Mouse (Mus musculus): ENCODE data around the gene Specc1.

The Specc1 gene

DNA sequence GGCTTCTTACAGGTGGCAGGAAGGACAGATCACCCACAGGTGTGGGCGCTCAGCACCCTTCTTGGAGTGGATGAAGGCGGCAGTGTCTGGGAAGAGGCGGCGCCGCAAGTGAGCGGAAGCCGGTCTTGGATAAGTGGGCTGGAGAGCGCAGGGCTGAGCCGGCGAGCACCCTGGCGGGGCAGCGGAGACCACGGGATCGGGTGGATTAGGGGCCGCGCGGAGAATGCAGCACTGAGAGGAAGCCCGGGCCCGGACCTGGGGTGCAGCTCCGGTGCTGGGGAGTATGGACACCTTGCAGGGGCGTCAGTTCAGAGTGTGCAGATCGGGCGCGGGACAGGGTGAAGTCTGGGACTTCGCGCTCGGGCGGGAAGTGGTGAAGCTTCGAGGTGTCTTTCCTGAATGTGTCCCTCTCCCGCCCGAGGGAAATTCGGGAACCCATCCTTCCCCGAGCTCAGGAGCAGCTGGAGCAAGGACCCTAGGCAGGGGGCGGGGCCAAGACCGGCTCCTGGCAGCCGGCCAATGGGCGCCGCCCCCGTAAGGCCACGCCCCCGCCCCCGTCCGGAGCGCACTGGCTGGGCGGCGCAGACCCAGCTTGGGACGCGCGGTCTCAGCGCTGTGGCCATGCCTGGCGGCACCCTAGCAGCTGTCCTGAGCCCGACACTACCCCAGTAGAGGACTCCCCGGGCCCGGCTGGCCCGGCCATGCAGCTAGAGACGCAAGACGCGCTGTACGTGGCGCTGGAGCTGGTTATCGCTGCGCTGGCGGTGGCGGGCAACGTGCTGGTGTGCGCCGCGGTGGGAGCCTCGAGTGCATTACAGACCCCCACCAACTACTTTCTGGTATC is 292.1 kb downstream of the Specc1 start, which contains the start of gene Adora2b:
Adora2b (plus strand) TSS at position 584 of the 844 bp plus-strand sequence.
- WGBS, result under 1% methylated on average over 69 of the region's 69 CpGs

DNA sequence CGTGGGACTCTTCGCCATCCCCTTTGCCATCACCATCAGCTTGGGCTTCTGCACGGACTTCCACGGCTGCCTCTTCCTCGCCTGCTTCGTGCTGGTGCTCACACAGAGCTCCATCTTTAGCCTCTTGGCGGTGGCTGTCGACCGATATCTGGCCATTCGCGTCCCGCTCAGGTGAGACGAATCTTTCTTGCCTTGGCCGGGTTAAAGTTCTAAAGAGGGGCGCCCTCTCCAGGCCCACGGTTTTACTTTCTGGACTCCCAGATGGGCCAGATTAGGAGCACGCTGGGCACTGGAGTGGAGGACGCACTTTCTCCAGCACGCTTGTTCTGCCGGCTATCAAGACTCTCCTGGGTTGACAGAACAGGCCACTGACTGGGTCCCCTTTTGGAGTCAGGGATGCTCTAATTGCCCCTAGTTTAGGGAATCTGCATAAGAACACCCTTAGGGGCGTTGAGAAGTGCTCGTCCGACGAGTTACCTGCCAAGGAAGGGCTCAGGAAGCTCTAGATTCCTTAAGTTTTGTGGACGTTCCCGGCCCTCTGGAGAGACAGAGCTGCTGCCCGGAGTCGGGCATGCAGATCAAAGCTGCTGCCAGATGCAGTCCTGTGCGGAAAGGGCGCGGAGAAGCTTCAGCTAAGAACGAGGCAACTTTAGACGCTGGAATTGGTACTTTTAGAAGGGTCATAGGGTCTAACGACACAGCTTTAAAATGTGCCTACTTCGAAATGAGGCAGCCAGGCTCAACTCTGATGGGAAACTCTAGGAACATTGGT is 292.9 kb downstream of the Specc1 start:
- 6% methylated on average over 35 of the region's 35 CpGs for WGBS

DNA sequence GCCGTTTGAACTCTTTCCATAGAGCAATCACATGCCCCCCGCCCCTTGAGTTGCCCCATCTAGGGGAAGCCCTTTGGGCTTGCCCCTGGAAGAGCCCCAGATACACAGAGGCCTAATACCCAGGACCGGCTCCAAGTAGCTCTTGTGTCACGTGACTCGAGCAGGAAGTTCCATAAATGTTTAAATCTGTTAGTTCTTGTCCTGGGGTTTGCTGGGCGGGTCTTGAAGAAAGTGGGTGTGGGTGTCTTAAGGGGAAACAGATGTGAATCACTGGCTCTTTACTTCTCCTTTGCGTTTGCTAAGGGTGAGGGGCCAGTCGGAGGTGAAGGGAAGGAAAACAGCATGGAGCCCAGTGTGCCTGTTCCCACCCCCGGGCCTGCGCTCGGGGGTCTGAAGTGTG is 294.5 kb downstream of the Specc1 start:
- WGBS, result 64% methylated on average over 11 of the region's 11 CpGs

DNA sequence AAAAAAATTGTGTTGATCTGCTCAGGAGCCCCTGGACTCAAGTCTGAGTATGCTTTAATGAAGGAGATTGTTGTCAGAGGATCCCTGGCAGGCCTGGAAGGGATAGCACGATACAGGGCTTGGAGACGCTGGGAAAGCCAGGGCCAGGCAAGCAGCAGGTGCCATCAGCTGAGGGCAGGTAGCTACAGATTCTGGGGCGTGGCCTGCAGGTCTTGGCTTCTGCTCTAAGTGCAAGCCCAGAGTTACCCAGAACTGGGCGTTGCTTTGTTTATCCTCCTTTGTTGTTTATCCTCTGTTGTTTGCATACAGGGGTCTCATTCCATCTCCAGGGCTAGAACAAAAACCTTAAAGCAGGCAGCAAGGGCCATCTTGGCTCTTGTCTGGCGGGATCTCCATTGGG is 296.8 kb downstream of the Specc1 start:
- WGBS, result 88% methylated on average over 5 of the region's 5 CpGs

GRCm38 (mm10) chr11:62259214-62259613 is 302.7 kb downstream of the Specc1 start:
- WGBS, result 62% methylated on average over 5 of the region's 5 CpGs

DNA sequence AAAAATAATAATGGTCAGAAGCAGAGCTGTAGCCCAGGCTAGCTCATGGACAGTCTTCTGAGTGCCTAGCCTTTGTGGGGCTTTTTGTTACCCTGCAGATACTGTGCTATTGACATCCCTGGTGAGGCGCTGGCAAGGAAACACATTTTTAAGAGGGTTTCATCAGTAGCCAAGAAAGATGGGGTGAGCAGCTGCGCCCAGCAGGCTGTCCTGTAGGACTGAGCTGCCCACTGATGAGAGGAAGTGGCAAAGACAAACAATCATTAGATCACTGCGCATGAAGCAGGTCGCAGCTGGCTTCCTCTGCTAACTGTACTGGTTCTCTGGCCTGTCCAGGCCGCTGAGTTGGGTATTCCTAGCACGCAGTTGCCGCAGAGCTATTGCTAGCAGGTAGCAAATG is 307.0 kb downstream of the Specc1 start:
- 67% methylated on average over 7 of the region's 7 CpGs for WGBS

GRCm38 (mm10) chr11:62264018-62264417 is 307.5 kb downstream of the Specc1 start:
- WGBS, result 80% methylated on average over 7 of the region's 7 CpGs

GRCm38 (mm10) chr11:62265642-62266041 is 309.1 kb downstream of the Specc1 start:
- 79% methylated on average over 7 of the region's 7 CpGs for WGBS

DNA sequence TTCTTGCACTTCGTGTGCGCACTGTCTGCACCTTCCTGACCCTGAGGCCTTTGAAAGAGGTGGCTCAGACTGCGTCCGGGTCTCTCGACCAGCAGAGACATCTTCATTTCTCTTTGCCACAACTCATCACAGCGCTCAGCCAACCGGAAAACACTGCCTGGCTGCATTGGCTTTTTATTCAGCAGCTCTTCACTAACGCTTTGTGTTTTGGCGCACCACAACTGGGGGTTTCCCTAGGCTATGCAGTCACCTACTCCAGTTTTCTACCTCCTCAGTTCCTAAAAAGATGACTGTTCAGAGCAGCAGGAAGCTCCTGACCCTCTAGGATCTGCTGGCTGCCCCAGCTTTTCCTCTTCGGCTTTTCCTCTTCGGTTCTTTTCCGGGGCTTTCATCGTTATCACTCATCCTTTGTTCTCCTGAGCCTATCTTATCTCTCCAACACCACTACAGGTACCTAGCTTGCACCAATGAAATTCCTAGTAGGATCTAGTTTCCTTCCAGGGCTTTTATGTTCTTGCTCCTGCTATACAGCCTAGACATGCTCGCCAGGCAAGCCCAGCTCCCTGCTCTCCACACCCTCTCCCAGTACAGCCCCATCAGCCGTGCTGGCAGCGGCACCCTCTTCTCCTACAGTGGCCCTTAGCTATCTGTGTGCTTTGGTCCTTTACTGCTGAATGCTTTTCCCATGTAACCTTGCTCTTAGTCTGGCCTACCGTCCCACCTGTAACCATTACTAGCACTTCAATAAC is 310.1 kb downstream of the Specc1 start:
- 84% methylated on average over 17 of the region's 17 CpGs for WGBS

GRCm38 (mm10) chr11:62268381-62268780 is 311.8 kb downstream of the Specc1 start:
- WGBS, result 85% methylated on average over 8 of the region's 8 CpGs

DNA sequence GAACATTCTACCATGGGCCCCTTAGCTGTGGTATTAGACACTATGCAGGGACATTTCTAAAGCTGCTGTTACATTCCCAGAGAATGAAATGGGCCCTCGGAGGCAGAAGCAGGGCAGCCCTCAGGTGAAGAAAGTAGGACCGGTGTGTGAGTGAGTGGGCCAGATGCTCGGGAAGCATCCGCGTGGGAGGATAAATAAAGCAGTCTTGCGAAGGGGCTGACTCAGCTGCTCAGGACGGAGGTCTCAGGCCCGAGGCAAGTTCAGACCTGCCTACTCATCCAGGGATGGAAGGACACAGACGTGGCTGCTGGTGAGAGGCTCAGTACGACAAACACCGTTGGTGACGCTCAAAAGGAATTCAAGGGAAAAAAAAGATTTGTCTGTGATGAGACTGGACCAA is 312.5 kb downstream of the Specc1 start:
- WGBS, result 66% methylated on average over 12 of the region's 12 CpGs

DNA sequence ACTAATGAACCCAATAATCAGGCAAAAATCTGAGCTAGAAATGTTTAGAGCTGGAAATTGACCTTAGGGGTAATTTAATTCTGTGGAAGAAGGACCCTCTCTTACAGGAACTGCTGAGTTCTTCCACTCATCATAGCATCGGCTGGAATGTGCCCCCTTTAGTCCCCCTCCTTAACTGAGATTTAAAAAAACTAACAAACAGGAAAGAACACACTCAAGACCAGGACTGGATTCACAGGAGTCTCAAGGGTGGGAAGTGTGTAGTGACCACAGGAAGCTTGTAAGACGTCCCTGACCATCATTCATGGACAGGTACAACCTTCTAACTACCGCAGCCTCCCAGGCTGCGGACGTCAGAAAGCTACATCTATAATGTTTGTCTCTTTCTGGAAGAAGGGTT is 314.3 kb downstream of the Specc1 start:
- WGBS, result 80% methylated on average over 5 of the region's 5 CpGs

All from cerebral cortex, adult 2 months (tissue).